Mouse (Mus musculus): ENCODE measurements around the gene Myl6.

Gene Myl6

GRCm38 (mm10) chr10:128493695-128494666 is at the start of gene Myl6:
Gene Myl6 (minus strand): TSS chr10:128494145.
- peak; percentile 98 for DNase-seq

GRCm38 (mm10) chr10:128543100-128543499 is 49.2 kb upstream of the Myl6 start:
- DNase-seq: no peak

GRCm38 (mm10) chr10:128538340-128538870 is 44.5 kb upstream of the Myl6 start:
- no peak for DNase-seq

DNA sequence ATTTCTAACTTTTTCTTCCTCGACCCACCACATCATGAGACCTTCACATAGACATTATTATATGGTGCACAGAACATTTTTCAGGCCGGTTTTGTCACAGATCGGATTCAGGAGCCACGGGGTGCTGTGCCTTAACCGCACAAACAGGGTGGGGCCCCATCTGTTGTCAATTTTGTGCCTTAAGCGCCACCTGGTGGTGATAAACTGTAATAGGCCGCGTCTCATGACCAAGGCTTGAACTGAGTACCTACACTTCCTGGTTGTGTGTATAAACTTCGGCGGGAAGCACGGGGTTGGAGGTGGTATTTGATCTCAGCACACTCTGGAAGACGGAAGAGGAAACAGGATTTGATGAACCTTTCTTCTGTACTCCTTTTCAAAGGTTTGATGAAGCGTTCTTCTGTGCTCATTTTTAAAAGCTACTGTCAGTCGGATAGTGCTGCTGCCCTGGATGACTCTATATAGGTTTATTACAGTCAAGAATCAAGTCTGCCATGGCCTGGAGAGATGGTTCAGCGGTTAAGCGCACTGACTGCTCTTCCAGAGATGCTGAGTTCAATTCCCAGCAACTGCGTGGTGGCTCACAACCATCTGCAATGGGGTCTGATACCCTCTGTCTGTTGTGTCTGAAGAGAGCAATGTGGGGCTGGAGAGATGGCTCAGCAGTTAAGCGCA is 42.5 kb upstream of the Myl6 start:
- DNase-seq: peak; percentile 87

- no peak for DNase-seq
Observed at GRCm38 (mm10) chr10:128535624-128536265, 41.8 kb upstream of the Myl6 start.

GRCm38 (mm10) chr10:128535206-128535605 is 41.3 kb upstream of the Myl6 start:
- DNase-seq: no peak

DNA sequence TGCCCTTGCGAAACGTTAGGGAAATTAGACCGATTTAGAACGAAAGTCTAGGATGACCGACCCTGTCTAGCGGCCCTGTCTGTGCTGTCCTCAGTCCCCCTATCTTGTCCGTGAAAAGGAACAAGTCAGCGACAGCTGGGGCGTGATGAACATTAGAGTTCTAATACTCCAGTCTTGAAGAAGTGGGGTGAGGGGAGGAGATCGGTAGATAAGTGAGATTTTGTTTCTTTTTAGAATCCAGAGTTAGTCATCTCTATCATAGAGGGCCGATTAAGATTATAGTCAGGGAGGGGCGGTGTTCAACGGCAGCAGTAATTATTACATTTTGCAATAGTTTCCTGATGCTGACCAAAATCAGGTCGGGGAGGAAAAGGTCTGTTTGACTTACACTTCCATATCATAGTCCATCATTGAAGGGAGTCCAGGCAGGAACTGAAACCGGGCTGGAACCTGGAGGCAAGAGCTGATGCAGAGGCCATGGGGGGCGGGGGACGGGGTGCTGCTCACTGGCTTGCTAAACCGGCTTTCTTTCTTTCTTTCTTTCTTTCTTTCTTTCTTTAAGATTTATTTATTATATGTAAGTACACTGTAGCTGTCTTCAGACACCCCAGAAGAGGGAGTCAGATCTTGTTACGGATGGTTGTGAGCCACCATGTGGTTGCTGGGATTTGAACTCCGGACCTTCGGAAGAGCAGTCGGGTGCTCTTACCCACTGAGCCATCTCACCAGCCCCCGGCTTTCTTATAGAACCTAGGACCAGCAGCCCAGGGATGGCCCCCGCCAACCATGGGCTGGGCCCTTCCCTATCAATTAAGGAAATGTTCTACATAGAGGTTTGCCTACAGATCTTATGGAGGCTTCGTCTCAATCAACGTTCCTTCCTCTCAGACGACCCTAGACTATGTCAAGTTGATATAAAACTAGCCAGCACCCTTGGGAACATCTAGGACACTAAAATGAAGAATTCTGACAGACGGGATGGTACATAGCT is 32.7 kb upstream of the Myl6 start:
- DNase-seq: no peak

GRCm38 (mm10) chr10:128525671-128526308 is 31.8 kb upstream of the Myl6 start, which contains the start of gene Esyt1:
Gene Esyt1 (minus strand): TSS chr10:128525871.
- peak; percentile 98 for DNase-seq

DNA sequence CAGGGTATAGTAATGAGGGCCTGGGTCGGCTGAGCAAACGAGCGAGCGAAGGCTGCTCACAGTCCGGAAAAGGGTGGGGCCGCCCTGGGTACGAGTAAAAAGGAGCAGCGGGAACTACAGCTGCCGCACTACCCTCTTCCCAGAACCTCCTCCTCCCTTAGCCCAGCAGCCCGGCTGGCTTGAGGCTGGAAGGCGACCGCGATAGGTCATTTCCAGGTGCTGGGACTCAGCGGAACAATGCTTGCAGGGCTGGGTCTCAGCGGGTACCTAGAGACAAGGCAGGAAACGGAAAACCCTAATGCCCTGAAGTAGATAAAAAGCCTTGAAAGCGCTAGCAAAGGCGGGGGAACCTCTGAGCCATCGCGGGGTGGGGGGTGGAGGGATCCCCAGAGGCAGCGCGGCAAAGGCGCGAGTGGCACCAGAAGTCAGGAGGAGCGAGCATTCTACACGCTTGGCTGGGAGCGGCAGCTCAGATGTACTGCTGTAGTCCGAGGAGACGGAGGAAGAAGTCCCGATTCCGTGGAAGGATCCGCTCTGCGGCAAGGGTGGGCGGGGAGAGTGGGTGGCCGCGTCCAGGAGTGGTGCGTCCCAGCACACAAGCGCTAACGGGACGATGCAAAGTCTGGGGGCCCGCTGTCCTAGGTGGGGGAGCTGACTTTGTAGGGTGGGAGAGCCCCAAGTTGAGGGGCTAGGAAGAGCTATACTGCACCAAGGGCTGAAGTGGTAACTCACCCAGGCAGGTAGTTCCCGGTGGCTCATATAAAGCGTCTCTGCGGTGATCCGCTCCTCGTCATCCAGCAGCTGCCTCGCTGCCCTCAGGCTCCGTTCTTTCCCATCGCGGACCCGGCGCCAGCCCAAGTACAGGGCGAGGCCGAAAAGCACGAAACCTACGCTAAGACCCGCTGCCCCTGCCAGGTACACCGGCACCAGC is 31.1 kb upstream of the Myl6 start:
- peak; percentile 31 for DNase-seq

GRCm38 (mm10) chr10:128524111-128524731 is 30.3 kb upstream of the Myl6 start:
- no peak for DNase-seq

GRCm38 (mm10) chr10:128522351-128522750 is 28.4 kb upstream of the Myl6 start:
- no peak for DNase-seq

GRCm38 (mm10) chr10:128520591-128520990 is 26.6 kb upstream of the Myl6 start:
- DNase-seq: no peak

GRCm38 (mm10) chr10:128518833-128519232 is 24.9 kb upstream of the Myl6 start:
- peak; percentile 41 for DNase-seq

DNA sequence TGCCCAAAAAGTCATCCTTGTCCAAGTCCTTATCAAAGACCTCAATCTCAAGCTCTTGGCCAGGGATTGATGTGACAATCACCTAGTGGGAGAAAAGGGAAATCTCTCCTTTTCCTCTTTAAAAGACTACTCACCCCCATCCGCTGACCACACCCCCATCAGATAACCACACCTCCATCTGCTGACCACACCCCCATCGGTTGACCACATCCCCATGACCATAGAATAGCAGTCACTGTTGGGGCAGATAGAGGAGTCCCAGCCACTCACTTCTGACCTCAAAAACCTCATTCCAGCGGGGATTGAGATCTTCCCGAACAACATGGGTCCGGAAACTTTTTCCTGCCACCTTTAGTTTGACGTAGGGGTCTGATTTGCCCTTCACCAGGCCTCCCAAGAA is 22.7 kb upstream of the Myl6 start:
- DNase-seq: no peak

- no peak for DNase-seq
Observed at GRCm38 (mm10) chr10:128516029-128516428, 22.1 kb upstream of the Myl6 start.

- DNase-seq: no peak
Observed at GRCm38 (mm10) chr10:128515044-128515443, 21.1 kb upstream of the Myl6 start.

DNA sequence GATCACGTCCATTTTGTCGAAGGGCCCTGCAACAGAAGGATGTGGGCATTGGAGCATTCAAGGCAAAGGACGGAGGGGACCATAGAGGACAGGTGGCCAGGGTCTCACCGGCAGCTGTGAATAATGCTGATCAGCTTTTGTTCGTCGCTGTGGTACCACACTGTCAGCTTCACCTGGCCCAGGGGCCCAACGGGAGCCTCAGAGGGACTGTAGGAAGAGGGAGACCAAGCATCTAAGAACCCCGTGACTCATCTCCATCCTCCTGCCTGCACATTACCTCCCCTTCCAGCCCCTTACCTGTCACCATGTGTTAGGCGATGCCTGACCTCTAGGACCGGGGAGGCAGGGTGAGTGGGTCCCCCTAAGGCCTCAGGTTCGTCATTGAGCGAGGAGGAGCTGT is 17.8 kb upstream of the Myl6 start:
- DNase-seq: no peak

- no peak for DNase-seq
Observed at GRCm38 (mm10) chr10:128511189-128511588, 17.2 kb upstream of the Myl6 start.

GRCm38 (mm10) chr10:128510301-128510700 is 16.4 kb upstream of the Myl6 start:
- no peak for DNase-seq

GRCm38 (mm10) chr10:128509831-128510230 is 15.9 kb upstream of the Myl6 start:
- no peak for DNase-seq
